Mouse (Mus musculus): ENCODE measurements at regions not wholly inside any gene's neighbourhood (a gene's known extent, or its start where the extent isn't known, plus 50 kb on each side); places are given as distances from the start of the nearest gene placed in this dataset.

GRCm38 (mm10) chr6:43914741-43915140, 248.7 kb upstream of the Tpk1 start:
- peak; percentile 57 for DNase-seq (ENCODE audit: low read depth)

DNA sequence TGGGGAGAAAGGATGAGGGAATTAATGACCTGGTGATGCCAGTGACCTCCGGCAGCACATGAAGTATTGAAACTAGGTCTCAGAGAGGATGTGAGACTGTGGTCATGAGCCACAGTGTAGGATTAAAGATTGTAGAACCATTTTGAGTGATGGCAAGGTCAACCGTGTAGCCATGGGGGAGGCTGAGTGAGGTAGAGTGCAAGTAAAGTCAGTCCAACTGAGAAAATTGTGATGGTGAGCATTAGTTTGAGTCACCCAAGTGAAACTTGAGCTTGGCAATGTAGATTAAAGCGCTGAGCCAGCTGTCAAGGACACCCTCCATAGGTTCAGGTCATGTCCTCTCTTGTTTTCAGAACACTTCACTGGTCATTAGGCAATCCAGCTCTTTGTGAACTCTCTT, 219.9 kb upstream of the Tpk1 start:
- DNase-seq (ENCODE audit: low read depth): no peak

- DNase-seq (ENCODE audit: low read depth): no peak
Measured at GRCm38 (mm10) chr6:43876711-43877110, 210.6 kb upstream of the Tpk1 start.

- no peak for DNase-seq (ENCODE audit: low read depth)
Measured at GRCm38 (mm10) chr6:43859406-43859805, 193.3 kb upstream of the Tpk1 start.

DNA sequence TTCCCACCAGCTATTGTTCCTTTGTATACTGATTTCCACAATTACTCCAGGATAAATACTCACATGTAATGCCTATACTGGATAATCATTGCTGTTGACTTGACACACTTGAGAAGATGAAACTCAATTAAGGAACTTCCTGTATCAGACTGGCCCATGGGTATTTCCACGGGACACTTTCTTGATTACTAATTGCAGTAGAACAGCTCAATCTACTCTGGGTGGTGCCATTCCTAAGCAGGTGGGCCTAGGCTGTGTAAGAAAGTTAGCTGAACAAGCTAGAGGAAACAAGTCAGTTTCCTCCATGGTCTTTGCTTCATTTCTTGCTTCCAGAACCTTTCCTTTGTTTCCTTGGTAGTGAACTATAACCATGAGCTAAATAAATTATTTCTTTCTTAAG, 191.0 kb upstream of the Tpk1 start:
- DNase-seq (ENCODE audit: low read depth): no peak

GRCm38 (mm10) chr6:43853461-43853860, 187.4 kb upstream of the Tpk1 start:
- DNase-seq (ENCODE audit: low read depth): no peak

GRCm38 (mm10) chr6:43851306-43851705, 185.2 kb upstream of the Tpk1 start:
- DNase-seq (ENCODE audit: low read depth): no peak

GRCm38 (mm10) chr6:43838960-43839359, 172.9 kb upstream of the Tpk1 start:
- no peak for DNase-seq (ENCODE audit: low read depth)

DNA sequence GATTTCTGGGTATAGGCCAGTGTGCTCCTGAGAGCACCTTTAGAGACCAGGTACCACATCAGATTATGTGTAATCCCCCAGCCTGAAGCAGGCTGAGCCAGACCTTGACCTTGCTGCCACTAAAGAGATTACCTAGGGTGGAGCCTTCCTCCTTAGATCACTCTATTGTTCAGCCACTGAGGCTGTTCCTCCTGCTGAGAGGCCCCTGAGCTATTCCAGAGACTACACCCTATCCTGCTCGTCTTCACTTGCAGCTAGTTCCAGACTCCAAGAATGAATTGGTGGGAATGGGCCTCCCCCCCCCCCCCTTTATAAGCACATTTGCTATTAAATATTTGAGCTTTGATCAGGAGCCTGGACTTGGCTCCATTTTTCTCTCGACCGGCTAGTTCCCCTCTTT, 163.8 kb upstream of the Tpk1 start:
- no peak for DNase-seq (ENCODE audit: low read depth)

Data from 416B (cell line).